Mouse (Mus musculus) layer of hippocampus, postnatal 10 days (tissue): ENCODE results near the gene Ndufs6. TPM values are rescaled to one million over a fixed set of nuclear protein-coding genes. Genes with fewer than 3 reads are reported as not detected.

Experiments used
- DNase-seq, 2 experiments: peaks; one replicate each; pipeline ENCODE4 v3.0.0; 2021; ENCODE audit warnings: low spot score in 2 of 2
- long read RNA-seq: library from polyadenylated mRNA; stranded (forward); transcript quantifications from one replicate; pipeline ENCODE4 v2.0.0, GENCODE M21; 2023
- total RNA-seq, 2 experiments: library from RNA; stranded (reverse); gene quantifications; 2 replicates each; pipeline ENCODE4 v1.2.3; 2021

Ndufs6 gene
- total RNA-seq, result 100 to 1,000 TPM; 175 to 197 TPM
- long read RNA-seq, transcript Ndufs6-201 (4 exons, 568 nt), result major isoform, 171 of 190 reads
- long read RNA-seq, transcript Ndufs6-202 (4 exons, 534 nt), result minor isoform, 13 of 190 reads
- long read RNA-seq, partial matches to known transcripts, result 3 of 190 reads
- long read RNA-seq, other reads (novel, unspliced or antisense), result 3 of 190 reads

DNA sequence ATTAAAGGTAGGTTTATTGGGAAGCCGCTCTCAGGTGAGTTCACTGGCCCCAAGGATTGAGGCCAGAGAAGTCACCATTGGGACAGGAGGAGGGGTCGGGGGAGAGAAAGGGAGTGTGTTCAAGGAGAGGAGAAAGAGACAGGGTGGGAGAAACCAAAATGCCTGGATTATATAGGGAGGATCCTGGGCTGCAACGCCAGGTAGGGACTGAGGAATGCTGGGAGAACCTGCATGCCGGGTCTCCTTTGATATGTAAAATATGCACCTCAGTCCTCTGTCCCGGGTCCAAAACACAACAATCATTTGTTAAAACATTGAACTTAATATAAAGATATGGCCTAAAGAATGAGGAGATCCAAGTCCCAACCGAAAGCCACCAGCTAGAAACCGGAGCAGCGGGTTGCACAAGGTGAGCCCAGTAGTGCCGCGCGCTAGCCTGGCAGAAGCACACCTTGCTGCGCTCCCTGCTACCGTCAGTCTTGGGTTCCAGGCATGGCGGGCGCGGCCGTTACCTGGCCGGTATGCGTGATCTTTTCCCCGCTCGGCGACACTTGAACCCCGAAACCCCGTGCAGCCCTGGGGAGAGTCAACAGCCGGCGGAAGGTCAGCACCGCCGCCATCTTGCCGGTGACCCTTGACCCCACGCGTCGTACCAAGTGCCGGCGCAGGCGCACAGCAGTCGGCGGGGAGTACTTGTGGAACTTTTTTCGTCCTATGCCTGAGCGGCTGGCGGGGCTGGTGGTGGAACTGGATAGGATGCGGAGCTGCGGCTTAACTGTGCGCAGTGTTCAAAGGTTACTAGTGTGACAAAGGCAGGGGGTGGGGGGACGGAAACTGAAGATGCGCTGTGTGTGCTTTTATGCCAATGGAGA is at the start of gene Ndufs6, which contains the start of gene Mrpl36:
Gene Ndufs6, minus strand, starts transcription at position 716 of the 872 bp plus-strand sequence.
Gene Mrpl36, plus strand, starts transcription at position 687 of the 872 bp plus-strand sequence.
- DNase-seq, result peak; percentile 93 to 95

DNA sequence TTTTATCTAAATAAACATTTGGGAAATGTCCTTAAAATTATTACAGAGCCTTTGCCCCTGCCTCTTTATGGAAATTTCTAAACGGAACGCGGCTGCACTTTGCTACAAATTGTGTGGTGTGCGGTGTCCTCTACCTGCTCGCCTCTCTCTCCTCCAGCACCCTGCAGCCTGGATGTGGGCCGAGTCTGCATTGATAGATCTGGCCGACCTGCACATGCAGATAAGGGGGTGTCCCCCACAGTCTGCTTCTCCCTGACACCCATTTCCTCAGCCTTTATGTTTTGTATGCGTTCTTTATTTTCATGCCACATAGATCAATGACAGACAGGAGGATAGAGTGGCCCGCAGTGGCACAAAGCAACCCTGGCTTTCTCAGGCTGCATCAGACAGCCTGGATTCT is 49.3 kb upstream of the Ndufs6 start:
- no peak for DNase-seq

DNA sequence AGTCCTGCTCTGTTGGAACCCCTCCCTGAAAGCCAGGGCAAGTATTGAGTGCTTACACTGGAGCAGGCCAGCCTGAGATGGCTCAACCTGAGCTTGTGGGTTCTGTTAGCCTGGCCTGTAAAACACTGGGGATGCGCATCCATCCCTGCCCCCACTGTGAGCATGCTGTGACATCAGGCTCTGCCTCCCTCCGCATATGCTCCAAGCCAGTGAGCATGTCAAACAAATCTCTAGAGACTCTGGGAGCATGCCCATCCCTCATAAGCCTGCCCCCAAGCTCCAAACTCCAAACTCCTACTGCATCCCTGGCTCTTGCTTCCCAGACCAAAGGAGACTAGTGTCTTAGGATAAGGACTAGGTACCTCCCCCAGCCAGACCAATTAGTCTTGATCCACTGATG is 46.3 kb upstream of the Ndufs6 start:
- DNase-seq, result no peak

DNA sequence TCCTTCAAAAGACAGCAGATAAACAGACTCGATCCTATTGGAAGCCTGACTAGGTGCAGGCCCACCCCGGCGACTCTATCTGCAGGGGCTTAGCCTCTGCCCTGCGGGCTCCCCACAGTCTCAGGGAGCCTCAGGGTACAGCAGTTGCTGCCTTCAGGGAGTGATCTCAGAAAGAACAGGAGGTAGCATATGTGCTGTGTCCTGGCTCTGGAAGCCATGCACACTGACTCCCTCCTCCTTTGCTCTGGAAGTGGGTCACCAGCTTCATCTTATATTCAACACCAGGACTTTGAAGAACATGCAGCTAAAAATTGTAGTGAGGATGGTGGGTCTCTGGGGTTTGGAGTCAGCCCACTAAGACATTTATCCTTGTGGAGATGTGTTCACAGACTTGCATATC is 45.0 kb upstream of the Ndufs6 start:
- DNase-seq, result no peak

DNA sequence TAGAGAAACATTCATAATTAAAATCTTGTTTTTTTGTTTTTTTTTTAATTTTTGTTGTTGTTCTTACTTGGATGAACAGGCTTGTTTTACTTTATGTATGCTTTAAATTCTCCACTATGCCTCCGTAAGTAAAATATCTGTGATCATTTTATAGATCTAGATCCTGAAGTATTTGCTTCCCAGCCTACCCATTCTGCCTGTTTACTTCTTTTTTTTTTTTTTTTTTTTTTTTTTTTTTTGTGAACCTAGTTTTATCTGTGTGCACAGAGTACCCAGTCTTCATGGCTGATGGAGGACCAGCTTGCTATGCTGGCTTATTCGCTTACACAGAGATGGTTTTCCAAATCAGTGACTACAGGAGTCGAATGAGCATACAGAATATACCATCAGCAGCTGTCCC is 28.8 kb upstream of the Ndufs6 start:
- DNase-seq, result no peak

DNA sequence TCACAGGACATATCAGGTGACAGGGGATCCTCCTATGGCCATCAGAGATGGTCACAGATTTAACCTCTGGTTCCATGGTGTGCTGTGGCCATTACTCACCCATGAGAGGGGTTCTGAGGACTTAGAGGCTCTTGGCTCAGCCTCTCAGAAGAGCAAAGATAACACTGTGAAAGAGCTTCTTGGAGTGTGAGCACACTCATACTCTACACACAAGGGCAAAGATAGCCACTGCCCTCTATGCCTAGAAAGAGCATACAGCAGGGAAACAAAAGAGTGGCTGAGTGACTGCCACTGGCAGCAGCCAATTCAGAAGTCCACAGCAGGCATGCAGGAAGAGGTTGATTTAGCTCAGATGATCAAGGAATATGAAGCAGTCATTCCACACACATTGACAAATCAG is 24.1 kb upstream of the Ndufs6 start:
- no peak for DNase-seq

DNA sequence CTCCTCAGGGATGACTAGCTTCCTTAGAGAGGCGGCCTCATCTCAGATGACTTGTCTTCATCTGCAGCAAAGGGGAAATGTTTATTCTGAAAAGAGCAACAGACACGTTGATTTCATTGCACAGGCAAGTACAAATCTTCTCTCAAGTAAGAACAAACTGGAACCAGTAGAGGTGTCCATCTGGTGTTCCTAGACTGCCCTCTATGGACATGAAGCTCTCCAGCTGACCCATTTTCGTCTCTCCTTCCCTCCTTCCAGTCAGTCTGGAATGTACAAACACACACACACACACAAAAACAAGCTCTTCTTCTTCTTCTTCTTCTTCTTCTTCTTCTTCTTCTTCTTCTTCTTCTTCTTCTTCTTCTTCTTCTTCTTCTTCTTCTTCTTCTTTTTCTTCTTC is 23.6 kb upstream of the Ndufs6 start:
- DNase-seq, result no peak

DNA sequence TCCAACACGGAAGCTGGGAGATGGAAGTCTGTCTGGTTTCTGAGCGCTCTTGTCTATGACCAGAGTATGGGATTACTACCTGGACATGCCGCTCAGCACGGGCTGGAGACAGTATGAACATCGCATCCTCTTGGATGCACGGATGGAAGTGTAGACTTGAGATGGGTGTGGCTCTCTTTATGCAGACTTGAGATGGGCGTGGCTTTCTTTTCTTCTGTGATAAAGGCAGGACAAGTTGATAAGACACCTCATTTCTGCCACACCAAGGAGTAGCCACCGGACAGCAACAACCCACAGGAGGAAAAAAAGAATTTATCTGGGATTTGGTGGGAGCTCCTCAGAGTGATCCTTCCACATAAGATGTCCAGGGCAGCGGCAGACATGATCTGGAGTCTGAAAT is 22.4 kb upstream of the Ndufs6 start:
- DNase-seq, result no peak

DNA sequence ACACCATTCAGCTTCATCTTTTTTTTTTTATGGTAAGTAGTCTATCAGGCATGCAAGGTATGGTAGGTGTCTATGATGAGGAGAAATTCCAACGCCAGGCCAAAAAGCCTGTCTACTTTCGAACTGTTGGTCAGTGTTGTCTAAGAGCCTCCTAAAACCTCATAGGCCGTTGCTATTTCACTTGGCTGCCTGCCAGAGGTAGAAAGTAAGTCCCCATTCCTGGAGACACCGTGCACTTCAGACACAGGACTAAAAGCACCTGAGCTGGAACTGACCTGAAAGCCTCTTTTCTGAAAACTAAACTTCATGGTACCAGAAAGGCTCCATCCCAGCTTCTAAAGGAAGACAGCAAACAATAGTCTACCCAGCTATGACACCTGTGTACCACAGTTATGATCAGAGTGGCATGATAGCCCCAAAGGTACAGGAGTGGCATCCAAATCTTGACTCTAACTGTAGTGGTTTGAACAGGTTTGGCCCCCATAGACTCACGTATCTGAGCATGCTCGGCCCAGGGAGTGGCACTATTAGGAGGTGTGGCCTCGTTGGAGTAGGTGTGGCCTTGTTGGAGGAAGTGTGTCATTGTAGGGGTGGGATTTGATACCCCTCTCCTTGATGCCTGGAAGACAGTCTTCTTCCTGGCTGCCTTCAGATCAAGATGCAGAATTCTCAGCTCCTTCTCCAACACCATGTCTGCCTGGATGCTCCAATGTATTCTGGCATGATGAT is 19.7 kb upstream of the Ndufs6 start:
- no peak for DNase-seq

DNA sequence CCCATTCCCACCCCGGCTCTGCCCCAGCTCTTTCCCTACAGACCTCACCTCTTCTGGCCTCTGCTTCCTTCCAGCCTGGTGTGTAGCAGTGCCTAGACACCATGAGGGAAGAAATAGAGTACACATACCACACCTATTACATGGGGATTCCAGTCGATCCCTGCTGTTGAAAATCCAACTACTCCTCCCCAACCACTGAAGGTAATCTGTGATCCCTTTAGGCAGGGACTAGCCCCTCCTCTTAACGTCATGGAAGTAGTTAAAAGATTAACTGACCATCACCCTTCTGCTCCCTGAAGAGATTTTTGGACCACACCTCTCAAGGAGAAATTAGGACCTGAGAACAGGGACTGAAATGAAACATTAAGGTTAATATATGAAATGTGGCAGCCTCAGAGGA is 18.8 kb upstream of the Ndufs6 start:
- no peak for DNase-seq

DNA sequence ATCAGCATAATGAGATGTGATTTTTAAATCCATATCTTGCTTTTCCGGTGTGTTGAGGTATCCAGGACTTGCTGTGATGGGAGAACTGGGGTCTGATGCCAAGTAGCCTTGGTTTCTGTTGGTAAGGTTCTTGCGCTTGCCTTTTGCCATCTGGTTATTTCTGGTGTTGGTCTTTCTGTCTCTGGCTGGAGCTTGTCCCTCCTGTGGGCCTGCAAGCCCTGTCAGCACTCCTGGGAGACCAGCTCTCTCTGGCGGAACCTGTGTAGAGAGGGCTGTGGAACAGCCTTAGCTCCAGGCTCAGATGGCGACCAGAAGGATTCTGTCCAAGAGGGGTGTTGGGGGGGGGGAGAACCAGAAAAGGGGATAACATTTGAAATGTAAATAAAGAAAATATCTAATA is 18.4 kb upstream of the Ndufs6 start:
- DNase-seq, result no peak

DNA sequence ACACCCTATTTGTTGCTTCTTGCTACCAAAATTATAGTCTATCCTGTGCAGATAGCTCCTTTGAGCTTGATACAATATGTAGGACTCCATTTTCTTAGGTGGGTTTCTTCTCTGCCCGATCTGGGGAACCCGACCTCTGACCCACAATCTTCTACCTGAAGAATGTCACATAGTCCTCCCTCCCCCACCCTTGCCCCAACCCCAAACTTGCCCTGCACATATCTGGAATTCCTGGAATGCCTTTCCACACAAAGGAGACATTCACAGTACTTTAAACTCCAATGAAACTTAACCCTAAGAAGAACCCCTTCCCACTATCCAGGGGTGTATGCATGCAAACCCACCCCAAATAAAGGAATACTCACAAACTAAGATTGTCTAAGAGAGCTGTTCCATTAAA is 17.8 kb upstream of the Ndufs6 start:
- no peak for DNase-seq

DNA sequence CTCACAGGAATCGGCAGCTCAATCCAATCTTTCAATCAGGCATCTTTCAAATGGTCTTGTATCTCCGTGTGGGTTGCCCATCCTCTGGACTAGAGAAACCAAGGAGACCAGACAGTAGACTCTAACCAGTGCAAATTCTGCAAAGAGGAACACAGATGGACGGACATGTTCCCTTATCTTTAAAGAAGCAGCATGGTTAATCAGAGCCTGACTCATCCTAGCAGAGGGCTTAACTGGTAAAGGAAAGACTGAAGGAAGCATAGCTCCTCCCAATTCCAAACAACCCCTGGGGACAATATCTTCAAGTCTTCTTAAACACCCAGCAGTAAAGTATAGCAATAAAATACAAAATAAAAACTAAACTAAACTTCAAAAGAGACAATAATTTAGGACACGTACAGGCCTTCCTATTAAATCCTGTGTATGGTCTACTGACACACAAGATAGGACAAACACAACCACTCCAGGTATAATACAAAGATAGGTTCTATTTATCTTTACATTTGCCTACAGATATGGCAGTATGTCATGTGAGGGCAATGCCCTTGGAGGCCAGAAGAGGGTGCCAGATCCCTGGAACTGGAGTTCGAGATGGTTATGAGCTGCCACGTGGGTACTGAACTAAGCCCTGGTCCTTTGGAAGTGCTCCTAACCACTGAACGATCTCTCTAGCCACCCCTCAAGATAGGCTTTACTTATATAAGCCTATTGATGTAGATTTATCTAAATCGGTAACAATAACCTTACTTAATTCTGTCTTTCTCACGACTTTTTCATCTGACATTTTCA is 17.0 kb upstream of the Ndufs6 start:
- no peak for DNase-seq

DNA sequence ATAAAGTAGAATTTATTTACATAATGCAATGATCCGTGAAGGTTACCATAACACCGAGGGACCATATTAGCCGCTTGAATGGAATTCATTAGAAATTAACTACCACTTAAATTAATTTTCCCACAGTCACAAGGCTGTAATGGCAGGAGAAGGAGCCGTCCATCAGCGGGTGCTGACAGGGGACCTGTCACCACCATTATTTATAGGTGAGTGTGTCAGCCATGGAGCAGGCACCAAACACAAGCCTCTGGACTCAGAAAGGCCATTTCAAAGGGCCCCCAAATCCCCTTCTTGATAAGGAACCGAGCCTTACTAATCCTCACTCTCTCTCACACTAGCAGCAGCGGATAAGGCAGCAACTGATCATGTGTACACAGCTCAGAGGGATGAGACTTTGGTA is 8.4 kb upstream of the Ndufs6 start:
- DNase-seq, result no peak

DNA sequence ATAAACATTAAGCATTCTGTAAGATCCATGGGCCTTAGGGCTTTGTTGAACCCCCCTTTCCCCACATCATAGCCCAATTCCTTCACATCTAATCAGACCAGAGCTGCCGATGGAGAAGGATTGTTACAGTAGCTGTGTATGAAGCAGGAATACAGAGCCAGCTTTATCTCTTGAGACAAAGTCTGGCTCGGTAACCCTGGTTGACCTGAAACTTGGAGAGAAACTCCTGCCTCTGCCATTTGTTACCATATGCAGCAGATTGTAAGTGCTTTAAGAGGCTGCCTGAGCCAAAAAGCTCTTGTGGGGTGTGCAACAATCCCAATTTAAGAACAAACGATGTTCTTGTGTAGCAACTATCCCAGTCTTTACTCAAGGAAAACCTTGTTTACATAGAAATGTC is 3.4 kb upstream of the Ndufs6 start:
- peak; percentile 15 to 24 for DNase-seq

DNA sequence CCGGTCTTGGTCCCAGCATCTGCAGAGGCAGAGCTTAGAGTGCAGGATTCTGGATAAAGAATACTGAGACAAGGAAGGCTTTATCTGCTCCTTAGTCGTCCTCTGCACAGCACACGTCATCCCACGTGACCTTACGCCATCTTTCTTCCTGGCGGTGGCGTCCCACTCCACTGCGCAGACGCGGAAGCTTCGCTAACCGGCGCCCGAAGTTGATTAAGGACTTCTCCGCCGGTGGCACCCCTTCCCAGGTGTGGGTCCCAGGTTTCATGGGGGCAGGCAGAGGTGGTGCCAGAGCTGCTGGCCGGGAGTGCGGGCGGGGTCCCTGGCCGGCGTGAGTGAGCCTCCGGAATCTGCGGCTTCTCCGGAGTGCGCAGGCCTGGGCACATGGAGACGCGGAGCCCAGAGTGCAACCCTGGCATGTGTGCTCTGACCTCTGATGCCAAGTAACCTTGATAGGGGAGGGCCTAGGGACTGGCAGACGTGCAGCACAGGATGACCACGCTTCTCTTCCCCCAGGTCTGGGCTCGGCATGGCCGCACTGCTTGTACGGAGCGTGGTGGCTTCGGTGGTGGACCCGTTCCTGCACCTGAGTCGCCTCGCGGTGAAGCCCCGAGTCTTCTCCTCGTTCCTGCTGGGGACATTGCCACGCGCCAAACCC is 2.6 kb upstream of the Ndufs6 start:
- DNase-seq, result peak; percentile 90 to 91

DNA sequence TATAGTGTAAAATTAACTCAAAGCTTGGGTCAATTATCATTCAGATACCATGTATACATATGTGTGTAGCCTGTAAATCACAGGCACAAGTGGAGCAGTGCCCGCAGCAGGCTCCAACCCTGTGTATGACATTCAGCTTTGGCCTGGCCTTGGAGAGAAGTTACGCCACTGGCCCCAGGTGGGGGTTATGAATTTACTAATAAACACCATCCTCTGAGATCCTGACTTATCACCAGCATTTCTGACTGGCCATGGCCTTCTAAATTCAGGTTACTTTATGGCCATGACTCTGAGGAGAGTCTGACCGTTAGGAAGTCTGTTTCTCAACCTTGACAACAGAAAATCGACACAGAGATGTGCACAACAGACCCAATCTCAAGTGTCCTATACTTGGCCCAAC is 4.9 kb downstream of the Ndufs6 start:
- DNase-seq, result no peak

DNA sequence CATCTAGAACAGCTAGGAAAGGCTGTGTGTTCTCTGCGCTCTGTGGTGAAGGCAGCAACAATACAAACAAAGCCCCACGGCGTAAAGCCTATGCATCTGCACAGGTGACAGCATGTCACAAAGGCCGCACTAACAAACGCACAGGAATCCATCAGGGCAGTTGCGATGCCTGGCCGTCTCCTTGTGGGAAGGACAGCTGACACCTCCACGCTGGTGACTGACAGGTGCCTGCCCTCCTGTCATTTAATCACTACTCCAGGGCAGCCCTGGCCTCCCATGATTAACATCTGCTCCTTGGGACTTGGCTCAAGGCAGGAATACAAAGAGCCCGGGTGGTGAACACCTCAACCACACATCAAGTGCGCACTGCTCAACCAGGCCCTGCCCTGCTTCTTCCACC is 5.7 kb downstream of the Ndufs6 start:
- no peak for DNase-seq

DNA sequence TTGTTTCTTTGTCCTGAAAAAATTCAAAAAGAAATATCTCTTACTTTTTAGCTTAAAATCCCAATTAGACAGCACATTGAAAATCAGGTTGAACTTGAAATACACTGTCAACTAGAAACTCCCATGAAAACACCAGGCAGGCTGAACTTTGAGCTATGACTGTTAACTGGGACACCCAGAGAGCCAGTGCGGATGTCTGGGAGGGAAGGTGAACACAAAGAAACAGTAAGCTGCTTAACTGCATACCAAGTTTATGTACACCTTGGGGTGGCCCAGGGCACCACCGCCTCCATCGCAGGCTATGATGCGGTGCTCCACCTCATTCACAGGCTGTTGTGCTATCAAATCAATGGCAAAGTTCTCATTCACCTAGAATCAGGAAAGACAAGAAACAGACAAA is 8.3 kb downstream of the Ndufs6 start:
- DNase-seq, result no peak

DNA sequence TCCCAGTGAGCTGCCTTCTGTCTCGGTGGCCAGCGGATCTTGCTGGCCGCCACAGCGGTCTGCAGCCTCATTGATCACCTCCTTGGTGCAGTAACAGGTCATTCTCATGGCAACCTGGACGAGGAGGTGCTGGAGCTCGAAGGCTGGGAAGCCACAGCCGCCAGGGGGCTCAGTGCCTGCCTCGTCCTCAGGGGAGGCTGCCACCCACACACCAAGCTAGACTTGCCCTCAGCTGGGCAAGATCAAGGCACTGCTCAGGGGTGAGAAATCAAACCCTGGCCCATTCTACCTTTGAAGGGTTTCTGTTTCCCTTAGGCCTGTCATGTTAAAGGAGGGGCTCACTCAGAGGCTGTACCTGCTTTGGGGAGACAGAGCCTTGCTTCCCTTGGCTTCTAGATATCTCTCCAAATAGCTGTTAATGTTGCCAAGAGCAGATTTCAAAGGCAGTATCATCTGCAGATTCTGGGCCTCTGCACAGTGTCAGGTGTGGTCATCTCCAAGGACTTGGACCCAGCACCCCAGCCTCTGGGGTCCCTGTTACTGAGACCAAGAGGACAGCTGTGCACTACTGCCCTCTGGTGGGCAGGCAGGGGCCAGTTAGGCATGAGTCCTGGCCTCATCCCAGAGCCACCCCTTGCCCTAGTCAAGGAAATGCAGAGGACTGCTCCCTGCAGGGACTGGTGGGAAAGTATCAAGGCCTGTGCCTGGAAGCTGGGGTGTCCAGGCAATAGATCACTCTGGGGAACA is 18.0 kb downstream of the Ndufs6 start:
- DNase-seq, result peak; percentile 50 to 56
